Mouse (Mus musculus): Measurements from ENCODE around the gene Olfr905. TPM values are rescaled to one million over a fixed set of nuclear protein-coding genes. Genes with fewer than 3 reads are reported as not detected.

Gene Olfr905
- polyA plus RNA-seq (2015; fragmentation: Nextera tagmentation; extraction: Ambion mirVana), result not detected in 2 replicates

DNA sequence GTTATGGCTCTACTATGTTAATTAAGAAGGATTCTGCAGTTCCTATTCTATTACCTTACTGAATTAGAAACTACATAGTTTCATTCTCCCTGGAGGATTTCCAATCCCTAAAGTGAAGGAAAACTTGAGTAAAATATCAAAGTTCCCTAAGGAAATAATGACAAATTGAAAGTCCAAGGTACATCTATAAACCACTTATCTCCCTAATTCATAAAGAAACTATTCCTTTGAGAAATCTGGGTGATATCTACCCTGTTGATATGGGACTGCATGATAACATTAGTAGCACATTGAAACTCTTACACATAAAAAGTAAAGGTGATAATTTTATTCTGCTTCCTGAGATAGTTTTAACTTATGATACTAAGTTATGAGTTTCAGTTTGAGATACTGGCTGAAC, at the start of gene Olfr905:
TSS of gene Olfr905 (plus strand) at position 301 of the 400 bp plus-strand sequence.
- no peak within 1 kb of the TSS for H3K4me2 ChIP-seq
- H3K4me3 ChIP-seq (replicated peaks), result no peak within 1 kb of the TSS
- no peak for ATAC-seq (ENCODE audit: low FRiP score)
- H3K4me1 ChIP-seq, result no peaks in the 10 kb centered on the region
- no peaks in the 10 kb centered on the region for H3K36me3 ChIP-seq
- no peak within 1 kb of the TSS for H3K27ac ChIP-seq (replicated peaks)
- H3K9ac ChIP-seq (replicated peaks), result no peak within 1 kb of the TSS
- H3K27me3 ChIP-seq (replicated peaks), result no peaks in the 10 kb centered on the region
- no peaks in the 10 kb centered on the region for H3K9me3 ChIP-seq (replicated peaks)

DNA sequence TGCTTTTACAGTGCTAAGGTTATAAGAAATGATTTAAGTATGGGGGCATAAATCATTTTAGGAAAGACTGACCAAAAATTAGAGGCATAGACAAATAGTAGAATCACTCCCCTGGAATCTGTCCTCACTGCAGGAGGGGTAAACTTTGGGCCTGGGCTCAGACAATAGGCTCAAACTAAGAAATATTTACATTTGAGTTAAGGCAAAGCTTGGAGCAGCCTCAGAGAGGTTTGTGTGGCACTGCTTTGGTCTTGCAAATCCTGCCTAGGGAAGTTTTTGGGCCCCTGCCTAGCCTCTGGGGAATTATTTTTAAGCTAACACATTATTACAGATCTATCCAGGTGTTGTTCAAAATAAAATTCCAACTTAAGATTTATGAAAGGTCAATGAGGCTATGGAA, 47.1 kb upstream of the Olfr905 start:
- H3K27me3 ChIP-seq (replicated peaks), result no peaks in the 10 kb centered on the region
- no peak for ATAC-seq (ENCODE audit: low FRiP score)
- no peak overlapping the region for H3K9ac ChIP-seq (replicated peaks)
- no peaks in the 10 kb centered on the region for H3K9me3 ChIP-seq (replicated peaks)
- no peaks in the 10 kb centered on the region for H3K4me1 ChIP-seq
- H3K4me3 ChIP-seq (replicated peaks), result no peak overlapping the region
- no peak overlapping the region for H3K27ac ChIP-seq (replicated peaks)
- H3K36me3 ChIP-seq, result no peaks in the 10 kb centered on the region
- no peak overlapping the region for H3K4me2 ChIP-seq

DNA sequence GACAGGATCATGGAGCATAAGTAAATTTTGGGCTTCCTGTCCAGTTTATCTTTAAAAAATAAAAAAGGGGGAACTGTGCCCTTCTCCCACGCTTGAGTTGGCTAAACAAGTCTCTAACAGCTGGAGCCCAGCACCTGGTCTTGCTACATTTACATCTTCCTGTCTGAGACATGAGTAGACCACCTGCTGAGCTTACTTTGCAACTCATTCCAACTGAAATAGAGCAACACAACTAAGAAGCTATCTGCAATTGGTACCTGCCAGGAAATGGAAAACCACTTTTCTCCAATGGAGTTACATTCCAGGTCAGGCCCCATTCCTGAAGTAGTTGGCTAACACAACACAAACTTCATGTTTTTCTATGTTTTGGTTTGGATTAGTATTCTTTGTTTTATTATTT, 43.9 kb upstream of the Olfr905 start:
- Histone ChIP-seq H3K9me3 (replicated peaks) (no peaks in the 10 kb centered on the region), H3K27me3 (replicated peaks) (no peaks in the 10 kb centered on the region), H3K4me3 (replicated peaks) (no peak overlapping the region), H3K4me1 (no peaks in the 10 kb centered on the region), H3K36me3 (no peaks in the 10 kb centered on the region), H3K4me2 (no peak overlapping the region), H3K9ac (replicated peaks) (no peak overlapping the region), H3K27ac (replicated peaks) (no peak overlapping the region)
- no peak for ATAC-seq (ENCODE audit: low FRiP score)
- WGBS, result 51% methylated on average over 1 of the region's 1 CpGs

DNA sequence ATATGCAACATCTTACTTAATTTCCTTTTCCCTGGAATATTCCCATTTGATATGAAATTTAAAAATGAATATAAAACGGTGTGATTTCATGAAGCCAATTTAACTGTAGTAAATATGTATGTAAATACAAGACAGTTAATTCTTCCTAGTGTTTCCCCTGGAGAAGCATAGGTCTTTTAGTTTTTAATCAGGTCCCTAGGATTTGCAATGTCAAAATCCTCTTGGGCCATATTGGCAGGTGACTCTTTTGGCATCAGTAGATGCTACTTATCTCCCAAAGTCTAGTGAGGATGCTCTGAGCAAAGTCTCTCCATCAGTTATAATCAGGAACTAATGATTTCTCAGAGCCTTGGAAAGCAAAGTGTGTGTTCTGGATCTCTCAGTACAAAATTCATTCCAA, 41.8 kb upstream of the Olfr905 start, which contains the start of gene Olfr901:
TSS of gene Olfr901 (plus strand) at position 301 of the 400 bp plus-strand sequence.
- Histone ChIP-seq H3K9me3 (replicated peaks) (no peaks in the 10 kb centered on the region), H3K4me2 (no peak within 1 kb of the TSS), H3K36me3 (no peaks in the 10 kb centered on the region), H3K4me1 (no peaks in the 10 kb centered on the region), H3K4me3 (replicated peaks) (no peak within 1 kb of the TSS), H3K27me3 (replicated peaks) (no peaks in the 10 kb centered on the region), H3K27ac (replicated peaks) (no peak within 1 kb of the TSS), H3K9ac (replicated peaks) (no peak within 1 kb of the TSS)
- no peak for ATAC-seq (ENCODE audit: low FRiP score)
- WGBS, result 79% methylated on average over 1 of the region's 1 CpGs

DNA sequence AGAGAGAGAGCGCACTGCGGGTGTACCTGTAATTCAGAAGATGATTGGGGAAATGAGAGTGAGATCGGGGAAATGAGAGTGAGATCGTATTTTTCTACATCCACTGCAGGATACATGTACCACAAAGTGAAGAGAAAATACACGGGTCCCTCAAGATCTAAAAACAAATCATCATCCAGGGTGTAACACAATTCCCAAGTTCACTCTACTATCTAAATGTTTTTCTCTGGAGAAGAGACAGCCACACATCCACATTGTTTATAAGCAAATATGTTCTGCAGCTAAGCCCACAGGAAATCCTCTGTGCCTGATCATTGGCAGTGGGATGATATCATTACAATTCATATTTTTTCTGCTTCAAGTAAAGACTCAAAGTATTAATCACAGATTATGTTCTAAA, 23.6 kb upstream of the Olfr905 start, which contains the start of gene Olfr902:
TSS of gene Olfr902 (plus strand) at position 301 of the 400 bp plus-strand sequence.
- Histone ChIP-seq H3K27me3 (replicated peaks) (no peaks in the 10 kb centered on the region), H3K27ac (replicated peaks) (no peak within 1 kb of the TSS), H3K9ac (replicated peaks) (no peak within 1 kb of the TSS), H3K9me3 (replicated peaks) (no peaks in the 10 kb centered on the region), H3K4me2 (no peak within 1 kb of the TSS), H3K36me3 (no peaks in the 10 kb centered on the region), H3K4me3 (replicated peaks) (no peak within 1 kb of the TSS), H3K4me1 (no peaks in the 10 kb centered on the region)
- WGBS, result 91% methylated on average over 5 of the region's 5 CpGs
- ATAC-seq (ENCODE audit: low FRiP score), result no peak

GRCm38 (mm10) chr9:38462844-38463243, 8.1 kb upstream of the Olfr905 start, which contains the start of gene Olfr904:
TSS of gene Olfr904 (plus strand) at chr9:38463144.
- no peak within 1 kb of the TSS for H3K27ac ChIP-seq (replicated peaks)
- no peaks in the 10 kb centered on the region for H3K9me3 ChIP-seq (replicated peaks)
- H3K4me3 ChIP-seq (replicated peaks), result no peak within 1 kb of the TSS
- no peaks in the 10 kb centered on the region for H3K27me3 ChIP-seq (replicated peaks)
- no peak within 1 kb of the TSS for H3K9ac ChIP-seq (replicated peaks)
- no peak within 1 kb of the TSS for H3K4me2 ChIP-seq
- no peaks in the 10 kb centered on the region for H3K36me3 ChIP-seq
- no peak for ATAC-seq (ENCODE audit: low FRiP score)
- no peaks in the 10 kb centered on the region for H3K4me1 ChIP-seq

DNA sequence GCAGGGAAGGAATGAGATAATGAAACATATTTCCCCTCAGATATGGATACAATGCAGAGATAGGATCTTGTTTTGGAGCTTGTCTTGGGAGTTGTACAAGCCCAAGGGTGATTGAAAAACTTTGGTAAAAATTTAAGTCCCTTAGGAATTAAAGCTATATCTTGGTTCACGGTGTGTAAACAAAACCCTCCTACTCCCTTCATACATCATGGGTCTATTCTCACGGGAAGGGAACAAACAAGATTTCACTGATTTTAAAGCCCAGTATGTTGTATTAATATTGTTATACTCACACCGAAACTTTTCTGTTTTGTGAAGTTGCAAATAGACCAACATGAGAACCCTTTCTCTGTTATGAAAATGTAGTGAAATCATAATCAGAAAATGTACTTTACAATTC, 15.9 kb downstream of the Olfr905 start, which contains the start of gene Olfr906:
TSS of gene Olfr906 (plus strand) at position 301 of the 400 bp plus-strand sequence.
- Histone ChIP-seq H3K9ac (replicated peaks) (no peak within 1 kb of the TSS), H3K36me3 (no peaks in the 10 kb centered on the region), H3K27ac (replicated peaks) (no peak within 1 kb of the TSS), H3K4me3 (replicated peaks) (no peak within 1 kb of the TSS), H3K4me2 (no peak within 1 kb of the TSS), H3K27me3 (replicated peaks) (no peaks in the 10 kb centered on the region), H3K9me3 (replicated peaks) (no peaks in the 10 kb centered on the region), H3K4me1 (no peaks in the 10 kb centered on the region)
- 87% methylated on average over 3 of the region's 3 CpGs for WGBS
- ATAC-seq (ENCODE audit: low FRiP score), result no peak

DNA sequence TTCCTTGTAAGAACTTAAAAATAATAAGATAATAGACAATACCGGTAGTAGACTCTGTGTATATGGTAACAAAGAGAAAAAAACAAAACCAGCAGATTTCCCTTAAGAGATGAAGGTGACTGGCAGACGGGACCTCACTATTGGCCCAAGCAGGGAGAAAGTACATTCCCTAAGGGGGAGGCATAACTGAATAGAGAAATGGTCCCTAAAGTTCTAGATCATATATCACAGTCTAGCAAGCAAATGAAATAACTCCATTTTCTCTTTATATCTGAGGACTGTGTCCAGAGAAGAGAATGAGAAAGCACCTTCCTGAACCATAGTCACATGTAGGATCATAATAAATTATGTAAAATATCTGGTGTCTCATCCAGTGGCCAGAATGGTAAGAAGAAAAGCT, 24.6 kb downstream of the Olfr905 start, which contains the start of gene Olfr907:
TSS of gene Olfr907 (plus strand) at position 301 of the 400 bp plus-strand sequence.
- H3K36me3 ChIP-seq, result no peaks in the 10 kb centered on the region
- no peak for ATAC-seq (ENCODE audit: low FRiP score)
- H3K27me3 ChIP-seq (replicated peaks), result no peaks in the 10 kb centered on the region
- no peak within 1 kb of the TSS for H3K9ac ChIP-seq (replicated peaks)
- no peaks in the 10 kb centered on the region for H3K9me3 ChIP-seq (replicated peaks)
- no peaks in the 10 kb centered on the region for H3K4me1 ChIP-seq
- 88% methylated on average over 2 of the region's 2 CpGs for WGBS
- no peak within 1 kb of the TSS for H3K4me2 ChIP-seq
- H3K4me3 ChIP-seq (replicated peaks), result no peak within 1 kb of the TSS
- H3K27ac ChIP-seq (replicated peaks), result no peak within 1 kb of the TSS

- no peak overlapping the region for H3K4me2 ChIP-seq
- no peaks in the 10 kb centered on the region for H3K9me3 ChIP-seq (replicated peaks)
- WGBS, result 74% methylated on average over 2 of the region's 2 CpGs
- H3K36me3 ChIP-seq, result no peaks in the 10 kb centered on the region
- H3K4me1 ChIP-seq, result no peaks in the 10 kb centered on the region
- no peak overlapping the region for H3K9ac ChIP-seq (replicated peaks)
- no peak for ATAC-seq (ENCODE audit: low FRiP score)
- H3K27me3 ChIP-seq (replicated peaks), result no peaks in the 10 kb centered on the region
- H3K27ac ChIP-seq (replicated peaks), result no peak overlapping the region
- H3K4me3 ChIP-seq (replicated peaks), result no peak overlapping the region
Measured at GRCm38 (mm10) chr9:38512353-38512752, 41.4 kb downstream of the Olfr905 start.

DNA sequence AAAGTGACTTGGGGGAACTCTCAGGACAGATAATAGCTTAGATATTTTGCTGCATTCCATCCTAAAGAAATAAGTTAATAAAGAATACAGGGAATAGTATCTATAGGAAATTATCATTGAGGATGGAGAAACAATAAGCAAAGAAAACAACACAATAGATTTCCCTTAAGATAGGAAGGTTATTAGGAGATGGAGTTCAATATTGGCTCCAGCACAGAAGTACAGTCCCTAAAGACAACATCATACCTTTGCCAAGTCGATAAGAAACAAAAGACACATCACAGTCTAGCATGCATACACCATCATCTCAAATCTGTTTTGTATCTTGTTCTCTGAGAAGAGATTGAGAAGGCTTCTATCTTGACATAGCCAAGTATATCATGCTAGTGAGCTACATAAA, 50.4 kb downstream of the Olfr905 start, which contains the start of gene Olfr911-ps1:
TSS of gene Olfr911-ps1 (plus strand) at position 301 of the 400 bp plus-strand sequence.
- 79% methylated on average over 1 of the region's 1 CpGs for WGBS
- H3K9me3 ChIP-seq (replicated peaks), result no peaks in the 10 kb centered on the region
- ATAC-seq (ENCODE audit: low FRiP score), result no peak

More for the DNA sequence above, 50.4 kb downstream of the Olfr905 start, which contains the start of gene Olfr911-ps1:
- H3K4me1 ChIP-seq, result no peaks in the 10 kb centered on the region
- H3K9ac ChIP-seq (replicated peaks), result no peak within 1 kb of the TSS
- no peak within 1 kb of the TSS for H3K4me2 ChIP-seq
- H3K27me3 ChIP-seq (replicated peaks), result no peaks in the 10 kb centered on the region
- H3K4me3 ChIP-seq (replicated peaks), result no peak within 1 kb of the TSS
- H3K27ac ChIP-seq (replicated peaks), result no peak within 1 kb of the TSS
- H3K36me3 ChIP-seq, result no peaks in the 10 kb centered on the region

Data from neural tube, embryonic 15.5 days (tissue).